Mouse (Mus musculus) heart, embryonic 12.5 days (tissue): Measurements from ENCODE around the gene Gm17175. TPM values are rescaled to one million over a fixed set of nuclear protein-coding genes. Genes with fewer than 3 reads are reported as not detected.
"Not testable (repeated sequence)": the region's sequence is repeated elsewhere in the genome, so short reads cannot be mapped to it uniquely, and the experiment has no call there.

Experiments used
- ATAC-seq: fragments of 200-750 bp; cut with Nextera tagmentation; 2 replicates; pipeline ENCODE4 v1.8.0; 2017; ENCODE audit warnings: moderate TSS enrichment, moderate library complexity; ENCODE audit not compliant: insufficient number of reproducible peaks, low FRiP score
- H3K27ac ChIP-seq: fragments of 300-500 bp; sonication (generic); 2 replicates; pipeline ENCODE4 v1.5.1; 2016; ENCODE audit warnings: mild to moderate bottlenecking, moderate library complexity; ENCODE audit not compliant: poor library complexity, severe bottlenecking
- H3K27me3 ChIP-seq: fragments of 300-500 bp; sonication (generic); replicated peaks from 2 replicates; pipeline ENCODE4 v1.6.1; 2016; ENCODE audit warnings: mild to moderate bottlenecking, moderate library complexity
- H3K36me3 ChIP-seq: fragments of 300-500 bp; sonication (generic); 2 replicates; pipeline ENCODE4 v1.6.1; 2016; ENCODE audit warnings: mild to moderate bottlenecking, moderate library complexity
- H3K4me1 ChIP-seq: fragments of 300-500 bp; sonication (generic); replicated peaks from 2 replicates; pipeline ENCODE4 v1.6.1; 2016; ENCODE audit warnings: mild to moderate bottlenecking
- H3K4me2 ChIP-seq: fragments of 300-500 bp; sonication (generic); 2 replicates; pipeline ENCODE4 v1.6.1; 2016; ENCODE audit warnings: mild to moderate bottlenecking, moderate library complexity
- H3K4me3 ChIP-seq: fragments of 300-500 bp; sonication (generic); 2 replicates; pipeline ENCODE4 v1.5.1; 2016; ENCODE audit warnings: mild to moderate bottlenecking
- H3K9ac ChIP-seq: fragments of 300-500 bp; sonication (generic); 2 replicates; pipeline ENCODE4 v1.6.1; 2016; ENCODE audit warnings: mild to moderate bottlenecking, moderate library complexity
- H3K9me3 ChIP-seq: fragments of 300-500 bp; sonication (generic); replicated peaks from 2 replicates; pipeline ENCODE4 v1.6.1; 2016; ENCODE audit warnings: mild to moderate bottlenecking, moderate library complexity
- WGBS: fragments of 180-500 bp; shearing (Covaris S2); methylation state at CpG from one replicate; pipeline ENCODE4 v1.1.7; 2016; 5-methylcytosine and 5-hydroxymethylcytosine counted together
- polyA plus RNA-seq: library from polyadenylated mRNA; unstranded; fragments of >200 nt; fragmentation: Nextera tagmentation; extraction: Ambion mirVana; gene quantifications from 2 replicates; pipeline ENCODE4 v1.2.1, GENCODE M21; 2016

The Gm17175 gene
- not detected in 2 replicates for polyA plus RNA-seq

DNA sequence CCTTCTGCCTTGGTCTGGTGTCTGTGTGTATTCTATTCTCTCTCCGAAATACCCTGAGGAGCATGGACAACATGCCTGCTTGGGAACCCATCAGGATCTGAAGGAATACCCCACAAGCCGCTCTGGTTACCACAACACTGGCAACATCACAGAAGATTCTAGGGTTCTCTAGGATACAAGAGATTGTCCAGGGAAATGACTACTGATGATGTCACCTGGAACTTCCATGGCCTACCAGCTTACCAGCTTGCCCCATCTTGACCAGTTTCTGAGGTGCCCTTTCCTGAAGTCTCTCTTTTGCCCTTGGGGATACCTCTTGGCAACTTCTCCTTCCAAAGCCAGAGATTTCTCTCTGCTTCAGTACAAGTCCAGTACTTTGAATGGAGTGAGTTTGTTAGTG lies at the start of gene Gm17175:
Gene Gm17175 (minus strand): TSS at position 101 of the 400 bp plus-strand sequence.
- not testable (repeated sequence) for H3K4me3 ChIP-seq, H3K9me3 ChIP-seq, H3K4me2 ChIP-seq, H3K9ac ChIP-seq, H3K4me1 ChIP-seq, H3K27ac ChIP-seq, H3K27me3 ChIP-seq, H3K36me3 ChIP-seq, ATAC-seq
- 79% methylated on average over 2 of the region's 2 CpGs for WGBS

- H3K9ac ChIP-seq = no peak within 1 kb of the TSS
- H3K27me3 ChIP-seq = no peaks in the 10 kb centered on the region
- no peak for ATAC-seq
- H3K9me3 ChIP-seq = no peaks in the 10 kb centered on the region
- 85% methylated on average over 1 of the region's 1 CpGs for WGBS
- no peak within 1 kb of the TSS for H3K27ac ChIP-seq
- H3K4me1 ChIP-seq = no peaks in the 10 kb centered on the region
- H3K4me2 ChIP-seq = no peak within 1 kb of the TSS
- no peaks in the 10 kb centered on the region for H3K36me3 ChIP-seq
- no peak within 1 kb of the TSS for H3K4me3 ChIP-seq
Observed at GRCm38 (mm10) chr14:51611210-51611609, 37.3 kb upstream of the Gm17175 start, which contains the start of gene Gm17078. TSS of gene Gm17078 (minus strand) at chr14:51611310.

- not testable (repeated sequence) for H3K27ac ChIP-seq, H3K36me3 ChIP-seq, ATAC-seq, H3K9me3 ChIP-seq, H3K4me1 ChIP-seq, H3K4me2 ChIP-seq, H3K4me3 ChIP-seq, H3K27me3 ChIP-seq, H3K9ac ChIP-seq
- WGBS = 78% methylated on average over 4 of the region's 4 CpGs
Observed at GRCm38 (mm10) chr14:51592039-51592438, 18.2 kb upstream of the Gm17175 start, which contains the start of gene Gm17174. TSS of gene Gm17174 (minus strand) at chr14:51592139.

DNA sequence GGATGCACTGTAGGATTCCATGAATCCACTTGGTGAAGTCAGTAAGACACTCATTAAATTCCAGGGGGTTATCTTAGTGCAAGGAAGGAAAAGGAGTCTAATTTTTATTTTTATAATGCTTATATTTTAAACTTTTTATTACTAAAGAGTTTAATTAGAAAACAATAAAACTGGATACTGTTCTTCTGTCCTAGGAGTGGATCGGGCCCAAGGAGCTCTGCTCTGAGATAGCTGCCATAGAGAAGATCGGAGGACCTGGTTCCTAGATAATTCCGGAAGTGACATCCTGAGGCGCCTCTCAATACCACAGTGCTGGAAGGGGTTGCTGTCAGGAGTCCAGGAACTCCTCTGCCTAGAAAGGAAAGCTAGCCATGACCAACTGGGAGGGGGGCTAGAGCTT lies 21.4 kb downstream of the Gm17175 start, which contains the start of gene Gm5622:
Gene Gm5622 (plus strand): TSS at position 301 of the 400 bp plus-strand sequence.
- Histone ChIP-seq H3K4me3 (no peak within 1 kb of the TSS), H3K27ac (no peak within 1 kb of the TSS), H3K4me1 (no peaks in the 10 kb centered on the region), H3K4me2 (no peak within 1 kb of the TSS), H3K9ac (no peak within 1 kb of the TSS), H3K27me3 (no peaks in the 10 kb centered on the region), H3K9me3 (no peaks in the 10 kb centered on the region), H3K36me3 (no peaks in the 10 kb centered on the region)
- WGBS = 80% methylated on average over 4 of the region's 4 CpGs
- no peak for ATAC-seq

Other genes with a start within 250 kb of the Gm17175 start
- gene Gm7247, start 212.3 kb downstream of the Gm17175 start, polyA plus RNA-seq = not detected in 2 replicates
- not detected in 2 replicates for gene Vmn2r88, start 163.2 kb downstream of the Gm17175 start, polyA plus RNA-seq
- not detected in 2 replicates for gene Vmn2r89, start 122.2 kb downstream of the Gm17175 start, polyA plus RNA-seq
- not detected in 2 replicates for gene Gm5622, start 21.3 kb downstream of the Gm17175 start, polyA plus RNA-seq
- gene Gm17174, start 18.1 kb upstream of the Gm17175 start, polyA plus RNA-seq = not detected in 2 replicates
- not detected in 2 replicates for gene Gm17078, start 37.2 kb upstream of the Gm17175 start, polyA plus RNA-seq
- not detected in 2 replicates for gene Gm4181, start 61.6 kb upstream of the Gm17175 start, polyA plus RNA-seq
- gene Gm17079, start 121.4 kb upstream of the Gm17175 start, polyA plus RNA-seq = not detected in 2 replicates
- not detected in 2 replicates for gene Gm5800, start 143.1 kb upstream of the Gm17175 start, polyA plus RNA-seq
- not detected in 2 replicates for gene Ang4, start 199.5 kb upstream of the Gm17175 start, polyA plus RNA-seq
- gene AY358078, start 226.0 kb upstream of the Gm17175 start, polyA plus RNA-seq = not detected in 2 replicates